Mouse (Mus musculus): ENCODE measurements around the gene Cxcr5. TPM values are rescaled to one million over a fixed set of nuclear protein-coding genes. Genes with fewer than 3 reads are reported as not detected.
A peak's percentile ranks its signal among the peaks of the same experiment; 100 is the strongest.

Gene Cxcr5
- total RNA-seq, 2 experiments from 2014 or later = 1.8 to 6.2 TPM

GRCm38 (mm10) chr9:44511935-44512716 is 49.6 kb downstream of the Cxcr5 start:
- no peak for ATAC-seq (replicated peaks; ENCODE audit: low FRiP score, low TSS enrichment, poor library complexity, severe bottlenecking)

- no peak for ATAC-seq (replicated peaks; ENCODE audit: low FRiP score, low TSS enrichment, poor library complexity, severe bottlenecking)
Observed at GRCm38 (mm10) chr9:44510872-44511601, 50.6 kb downstream of the Cxcr5 start.

GRCm38 (mm10) chr9:44510355-44510871 is 51.3 kb downstream of the Cxcr5 start:
- 0 out of 2 replicates have a peak, but pooled peaks have one; percentile 10 for ATAC-seq (replicated peaks; ENCODE audit: low FRiP score, low TSS enrichment, poor library complexity, severe bottlenecking)

GRCm38 (mm10) chr9:44509487-44510354 is 52.0 kb downstream of the Cxcr5 start:
- ATAC-seq (replicated peaks; ENCODE audit: low FRiP score, low TSS enrichment, poor library complexity, severe bottlenecking) = peak; percentile 76

- ATAC-seq (replicated peaks; ENCODE audit: low FRiP score, low TSS enrichment, poor library complexity, severe bottlenecking) = no peak
Observed at GRCm38 (mm10) chr9:44508721-44509486, 52.8 kb downstream of the Cxcr5 start.

GRCm38 (mm10) chr9:44508124-44508619 is 53.5 kb downstream of the Cxcr5 start:
- ATAC-seq (replicated peaks; ENCODE audit: low FRiP score, low TSS enrichment, poor library complexity, severe bottlenecking) = no peak

- no peak for ATAC-seq (replicated peaks; ENCODE audit: low FRiP score, low TSS enrichment, poor library complexity, severe bottlenecking)
Observed at GRCm38 (mm10) chr9:44507345-44507744, 54.3 kb downstream of the Cxcr5 start.

GRCm38 (mm10) chr9:44506566-44506965 is 55.1 kb downstream of the Cxcr5 start:
- no peak for ATAC-seq (replicated peaks; ENCODE audit: low FRiP score, low TSS enrichment, poor library complexity, severe bottlenecking)

GRCm38 (mm10) chr9:44505824-44506467 is 55.7 kb downstream of the Cxcr5 start:
- ATAC-seq (replicated peaks; ENCODE audit: low FRiP score, low TSS enrichment, poor library complexity, severe bottlenecking) = no peak

GRCm38 (mm10) chr9:44504893-44505823 is 56.5 kb downstream of the Cxcr5 start:
- no peak for ATAC-seq (replicated peaks; ENCODE audit: low FRiP score, low TSS enrichment, poor library complexity, severe bottlenecking)

- peak; percentile 35 for ATAC-seq (replicated peaks; ENCODE audit: low FRiP score, low TSS enrichment, poor library complexity, severe bottlenecking)
Observed at GRCm38 (mm10) chr9:44502006-44502405, 59.7 kb downstream of the Cxcr5 start.

GRCm38 (mm10) chr9:44501206-44501879 is 60.3 kb downstream of the Cxcr5 start:
- no peak for ATAC-seq (replicated peaks; ENCODE audit: low FRiP score, low TSS enrichment, poor library complexity, severe bottlenecking)

GRCm38 (mm10) chr9:44500638-44501175 is 61.0 kb downstream of the Cxcr5 start:
- no peak for ATAC-seq (replicated peaks; ENCODE audit: low FRiP score, low TSS enrichment, poor library complexity, severe bottlenecking)

GRCm38 (mm10) chr9:44500163-44500533 is 61.5 kb downstream of the Cxcr5 start:
- ATAC-seq (replicated peaks; ENCODE audit: low FRiP score, low TSS enrichment, poor library complexity, severe bottlenecking) = no peak

- ATAC-seq (replicated peaks; ENCODE audit: low FRiP score, low TSS enrichment, poor library complexity, severe bottlenecking) = no peak
Observed at GRCm38 (mm10) chr9:44499356-44500162, 62.1 kb downstream of the Cxcr5 start.

Data from megakaryocyte-erythroid progenitor cell, adult 5-6 weeks (primary cell).